In genomic region chr2:74726551-74726950, GRCm38 (mm10) we compare ENCODE assay signal across 9 mouse cellular contexts. TPM values are rescaled to one million over a fixed set of nuclear protein-coding genes. Genes with fewer than 3 reads are reported as not detected.
A peak's percentile ranks its signal among the peaks of the same experiment; 100 is the strongest.
DNase-seq lines count a peak whose midpoint lies in the region; ATAC-seq lines count a peak whose summit lies in the region.
"Had no signal": no experiment of that assay in that cellular context is flagged by ENCODE, and none has a peak within 500 bp of the region (broad histone marks: within the 10 kb centered on the region; RNA-seq: fewer than 3 reads in every experiment).

TSS of gene Gm28230 (plus strand) at chr2:74726728.

- H3K27me3 ChIP-seq in heart, embryonic 11.5 days (ENCODE audit: control insufficient read depth, insufficient read depth, low read length): peaks cover 95% of the 10 kb centered on the region
- peaks cover 97% of the 10 kb centered on the region for H3K27me3 ChIP-seq in embryonic facial prominence, embryonic 15.5 days
- no peaks in the 10 kb centered on the region for H3K27me3 ChIP-seq in neural tube, embryonic 11.5 days (ENCODE audit: control insufficient read depth, insufficient read depth, low read length)

- H3K4me3 ChIP-seq in heart, embryonic 11.5 days (ENCODE audit: low read depth, low read length): peak within 1 kb of the TSS; percentile 38
- peak within 1 kb of the TSS; percentile 30 for H3K4me3 ChIP-seq in embryonic facial prominence, embryonic 15.5 days (replicated peaks)
- H3K4me3 ChIP-seq in neural tube, embryonic 11.5 days (ENCODE audit: low read depth, low read length): peak within 1 kb of the TSS; percentile 66

- intact Hi-C loops in heart, postnatal 10 days (cut with DNase I): no loop called here

- DNase-seq in heart, postnatal 10 days: no peak
- peak; percentile 51 for DNase-seq in kidney, postnatal 14 days
- DNase-seq in neural tube, embryonic 11.5 days (ENCODE audit: low spot score): peak; percentile 63
- DNase-seq in cerebellum, adult 9-11 months: no peak
- no peak for DNase-seq in thymus, postnatal 36 days
- no peak for DNase-seq in left cerebral cortex, adult 8-10 months (ENCODE audit: low spot score in 2 of 2)

- H3K9ac ChIP-seq in heart, embryonic 11.5 days (ENCODE audit: low read depth, low read length): 0 out of 2 replicates have a peak within 1 kb of the TSS, but pooled peaks have one; percentile 22
- H3K9ac ChIP-seq in embryonic facial prominence, embryonic 15.5 days: no peak within 1 kb of the TSS
- peak within 1 kb of the TSS; percentile 95 for H3K9ac ChIP-seq in neural tube, embryonic 11.5 days (ENCODE audit: low read length)

- H3K4me2 ChIP-seq in heart, embryonic 11.5 days: peak within 1 kb of the TSS; percentile 63
- peak within 1 kb of the TSS; percentile 42 for H3K4me2 ChIP-seq in embryonic facial prominence, embryonic 15.5 days (replicated peaks)
- H3K4me2 ChIP-seq in neural tube, embryonic 11.5 days (ENCODE audit: low read depth): peak within 1 kb of the TSS; percentile 89

- H3K36me3 ChIP-seq in heart, embryonic 11.5 days (ENCODE audit: control insufficient read depth, insufficient read depth, low read length): no peaks in the 10 kb centered on the region
- H3K36me3 ChIP-seq in embryonic facial prominence, embryonic 15.5 days: no peaks in the 10 kb centered on the region
- H3K36me3 ChIP-seq in neural tube, embryonic 11.5 days (ENCODE audit: control insufficient read depth, insufficient read depth, low read length): peaks cover 2% of the 10 kb centered on the region; the same call in 1 of the 2 replicates

- ATAC-seq in heart, embryonic 11.5 days (replicated peaks; ENCODE audit: insufficient number of reproducible peaks, low FRiP score, low TSS enrichment): no peak
- ATAC-seq in embryonic facial prominence, embryonic 15.5 days (ENCODE audit: insufficient number of reproducible peaks, low FRiP score, low TSS enrichment, low read depth): no peak
- ATAC-seq in neural tube, embryonic 11.5 days (ENCODE audit: insufficient read depth, low FRiP score, low TSS enrichment): no peak

- H3K9me3 ChIP-seq in heart, embryonic 11.5 days (replicated peaks; ENCODE audit: control insufficient read depth, low read length): no peaks in the 10 kb centered on the region
- no peaks in the 10 kb centered on the region for H3K9me3 ChIP-seq in embryonic facial prominence, embryonic 15.5 days (replicated peaks)
- H3K9me3 ChIP-seq in neural tube, embryonic 11.5 days (ENCODE audit: control insufficient read depth, low read length): no peaks in the 10 kb centered on the region

- peaks cover 6% of the 10 kb centered on the region; the same call in 1 of the 2 replicates for H3K4me1 ChIP-seq in heart, embryonic 11.5 days (ENCODE audit: control insufficient read depth, insufficient read depth, low read length)
- H3K4me1 ChIP-seq in embryonic facial prominence, embryonic 15.5 days: peaks cover 10% of the 10 kb centered on the region
- peaks cover 57% of the 10 kb centered on the region for H3K4me1 ChIP-seq in neural tube, embryonic 11.5 days (ENCODE audit: control insufficient read depth, insufficient read depth, low read length)

- H3K27ac ChIP-seq in heart, embryonic 11.5 days (ENCODE audit: low read depth, low read length): no peak within 1 kb of the TSS
- no peak within 1 kb of the TSS for H3K27ac ChIP-seq in embryonic facial prominence, embryonic 15.5 days (replicated peaks)
- peak within 1 kb of the TSS; percentile 99 for H3K27ac ChIP-seq in neural tube, embryonic 11.5 days (ENCODE audit: low read depth, low read length)

- whole genome bisulfite sequencing in heart, embryonic 11.5 days (ENCODE audit: insufficient replicate concordance): 9% methylated on average over 5 of the region's 5 CpGs
- 17% methylated on average over 5 of the region's 5 CpGs for WGBS in embryonic facial prominence, embryonic 15.5 days
- 10% methylated on average over 5 of the region's 5 CpGs for WGBS in neural tube, embryonic 11.5 days

RNA-seq across cellular contexts. Expression of gene Gm28230, which starts in this region (rescaled TPM):
- 0.10 TPM in 1 of 2 replicates, not detected in the other for polyA plus RNA-seq in heart, embryonic 11.5 days (2014; fragmentation: Nextera tagmentation; extraction: Ambion mirVana)
- total RNA-seq in heart, postnatal 10 days (2021): not detected
- 0.09 and 0.40 TPM in 2 replicates for polyA plus RNA-seq in embryonic facial prominence, embryonic 15.5 days (2015; fragmentation: Nextera tagmentation; extraction: Ambion mirVana)
- polyA plus RNA-seq in neural tube, embryonic 11.5 days (2014; fragmentation: Nextera tagmentation; extraction: Ambion mirVana): 3.9 and 5.5 TPM in 2 replicates
- total RNA-seq in left cerebral cortex, adult 8-10 months (2022): not detected
- polyA plus RNA-seq: cortical plate, adult 2 months had no signal

Comparison
In these comparisons a context has a peak if more than half of its experiments do, and no peak if none do; other contexts are left out.
1. DNase-seq: peak in kidney, postnatal 14 days (single experiment) and neural tube, embryonic 11.5 days (single experiment); none in heart, postnatal 10 days (0 of 2), cerebellum, adult 9-11 months (single experiment), thymus, postnatal 36 days (0 of 2) and left cerebral cortex, adult 8-10 months (0 of 2).
2. Peak in every context shown above with its lines, with median percentiles within 50 percentile points of each other: H3K4me2 ChIP-seq and H3K4me3 ChIP-seq.